Mouse (Mus musculus) activated CD4-positive, CD25-positive, alpha-beta regulatory T cell, adult 4 months (primary cell): ENCODE data around the gene Ttc21a. TPM values are rescaled to one million over a fixed set of nuclear protein-coding genes. Genes with fewer than 3 reads are reported as not detected.

ENCODE experiments used
- ATAC-seq: one replicate; pipeline ENCODE4 v1.8.0; 2017
- polyA plus RNA-seq, 2 experiments: library from polyadenylated mRNA; unstranded; fragments of 100-300 nt; shearing (Covaris generic); gene quantifications; one replicate each; pipeline ENCODE4 v1.2.1; 2017

Gene Ttc21a
- polyA plus RNA-seq, 2 experiments from 2014 or later = not detected

- ATAC-seq = no peak
Observed at GRCm38 (mm10) chr9:119941861-119942260, 4.5 kb downstream of the Ttc21a start.

- ATAC-seq = no peak
Observed at GRCm38 (mm10) chr9:119943326-119943725, 5.9 kb downstream of the Ttc21a start.

GRCm38 (mm10) chr9:119945173-119945900, 7.9 kb downstream of the Ttc21a start:
- ATAC-seq = no peak

GRCm38 (mm10) chr9:119948804-119949203, 11.4 kb downstream of the Ttc21a start:
- no peak for ATAC-seq

- no peak for ATAC-seq
Observed at GRCm38 (mm10) chr9:119950434-119950833, 13.0 kb downstream of the Ttc21a start.

GRCm38 (mm10) chr9:119951388-119951787, 14.0 kb downstream of the Ttc21a start:
- no peak for ATAC-seq

GRCm38 (mm10) chr9:119958835-119959234, 21.4 kb downstream of the Ttc21a start:
- ATAC-seq = no peak

GRCm38 (mm10) chr9:119962216-119962615, 24.8 kb downstream of the Ttc21a start:
- ATAC-seq = no peak

- ATAC-seq = peak; percentile 84
Observed at GRCm38 (mm10) chr9:119962987-119963667, 25.7 kb downstream of the Ttc21a start.

- ATAC-seq = no peak
Observed at GRCm38 (mm10) chr9:119964206-119964605, 26.8 kb downstream of the Ttc21a start.

- ATAC-seq = no peak
Observed at GRCm38 (mm10) chr9:119965186-119965585, 27.8 kb downstream of the Ttc21a start.

GRCm38 (mm10) chr9:119966221-119966910, 29.0 kb downstream of the Ttc21a start:
- no peak for ATAC-seq

GRCm38 (mm10) chr9:119969811-119970210, 32.4 kb downstream of the Ttc21a start:
- no peak for ATAC-seq

- ATAC-seq = peak; percentile 19
Observed at GRCm38 (mm10) chr9:119970221-119970620, 32.8 kb downstream of the Ttc21a start.

GRCm38 (mm10) chr9:119970763-119971656, 33.6 kb downstream of the Ttc21a start:
- no peak for ATAC-seq

- no peak for ATAC-seq
Observed at GRCm38 (mm10) chr9:119972166-119972565, 34.8 kb downstream of the Ttc21a start.

GRCm38 (mm10) chr9:119972582-119972981, 35.2 kb downstream of the Ttc21a start:
- no peak for ATAC-seq

- no peak for ATAC-seq
Observed at GRCm38 (mm10) chr9:119973281-119973680, 35.9 kb downstream of the Ttc21a start.

GRCm38 (mm10) chr9:119973869-119974520, 36.6 kb downstream of the Ttc21a start:
- no peak for ATAC-seq

GRCm38 (mm10) chr9:119974609-119975008, 37.2 kb downstream of the Ttc21a start:
- ATAC-seq = no peak

- ATAC-seq = no peak
Observed at GRCm38 (mm10) chr9:119975286-119975685, 37.9 kb downstream of the Ttc21a start.
